31 mouse cellular contexts compared by ENCODE assay signal in genomic region chr12:97137924-97138323, GRCm38 (mm10).
"Had no signal": no experiment of that assay in that cellular context is flagged by ENCODE, and none has a peak within 500 bp of the region (broad histone marks: within the 10 kb centered on the region; RNA-seq: fewer than 3 reads in every experiment).

No protein-coding gene starts in this region.

- DNase-seq: heart, postnatal 10 days; heart, postnatal 14 days; heart, postnatal 4 days; kidney, adult 11 months; kidney, adult 18-20 months; kidney, adult 2 months; kidney, adult 8-10 months; kidney, adult 9 months; kidney, postnatal 10 days; kidney, postnatal 14 days; kidney, postnatal 25 days; kidney, postnatal 36 days; kidney, postnatal 4 days; layer of hippocampus, adult 9-11 months; layer of hippocampus, postnatal 36 days had no signal

- H3K9ac ChIP-seq: heart, embryonic 12.5 days; heart, embryonic 13.5 days; heart, embryonic 15.5 days; hindbrain, embryonic 12.5 days; hindbrain, embryonic 14.5 days; hindbrain, embryonic 15.5 days; kidney, embryonic 15.5 days had no signal

- ATAC-seq: hindbrain, embryonic 16.5 days; hindbrain, postnatal 0 days; inflammation-experienced regulatory T-cells, adult 6 months had no signal

- H3K27ac ChIP-seq: heart, embryonic 10.5 days; heart, embryonic 13.5 days; heart, embryonic 15.5 days; hindbrain, embryonic 10.5 days; hindbrain, embryonic 12.5 days; hindbrain, embryonic 14.5 days; hindbrain, embryonic 15.5 days; hindbrain, postnatal 0 days; kidney, embryonic 15.5 days; kidney, postnatal 0 days; layer of hippocampus, adult 2 months; left cerebral cortex, adult 2 months had no signal

- H3K27me3 ChIP-seq: heart, embryonic 12.5 days; heart, embryonic 13.5 days; heart, embryonic 15.5 days; hindbrain, embryonic 12.5 days; hindbrain, embryonic 15.5 days; kidney, embryonic 15.5 days had no signal

- H3K9me3 ChIP-seq: heart, embryonic 10.5 days; heart, embryonic 12.5 days; heart, embryonic 13.5 days; heart, embryonic 15.5 days; hindbrain, embryonic 10.5 days; hindbrain, embryonic 12.5 days; hindbrain, embryonic 15.5 days; kidney, embryonic 15.5 days had no signal

- H3K4me3 ChIP-seq: heart, embryonic 10.5 days; heart, embryonic 12.5 days; heart, embryonic 13.5 days; heart, embryonic 15.5 days; hindbrain, embryonic 10.5 days; hindbrain, embryonic 12.5 days; hindbrain, embryonic 15.5 days; kidney, embryonic 15.5 days; layer of hippocampus, adult 2 months; left cerebral cortex, adult 2 months had no signal

- H3K4me2 ChIP-seq: heart, embryonic 11.5 days; heart, embryonic 12.5 days; heart, embryonic 13.5 days; heart, embryonic 15.5 days; hindbrain, embryonic 12.5 days; hindbrain, embryonic 14.5 days; hindbrain, embryonic 15.5 days; kidney, embryonic 15.5 days had no signal

- H3K4me1 ChIP-seq: heart, embryonic 10.5 days; heart, embryonic 12.5 days; heart, embryonic 13.5 days; heart, embryonic 15.5 days; hindbrain, embryonic 10.5 days; hindbrain, embryonic 12.5 days; hindbrain, embryonic 15.5 days; kidney, embryonic 15.5 days had no signal

- H3K36me3 ChIP-seq: heart, embryonic 10.5 days; heart, embryonic 12.5 days; heart, embryonic 13.5 days; heart, embryonic 15.5 days; hindbrain, embryonic 10.5 days; hindbrain, embryonic 12.5 days; hindbrain, embryonic 15.5 days; kidney, embryonic 15.5 days had no signal
